Mouse (Mus musculus) spleen, adult 2 months (tissue): ENCODE measurements around the gene Slc38a1.

Source experiments
- CTCF ChIP-seq: fragments of 200-500 bp; IDR thresholded peaks from 2 replicates; pipeline ENCODE4 v1.5.1; 2011; ENCODE audit warnings: mild to moderate bottlenecking, inconsistent platforms; ENCODE audit not compliant: insufficient read depth, insufficient read length, insufficient replicate concordance; ENCODE audit errors: extremely low read depth
- POLR2A ChIP-seq: fragments of 200-500 bp; IDR thresholded peaks from 2 replicates; pipeline ENCODE4 v1.6.1; 2011; ENCODE audit warnings: low read depth, low read length, inconsistent platforms

- TF ChIP-seq POLR2A (peak; percentile 29; the same call in 1 of the 2 replicates), CTCF (no peak)
Measured at GRCm38 (mm10) chr15:96655514-96655913, 12.8 kb upstream of the Slc38a1 start.
